Mouse (Mus musculus) heart, postnatal 4 days (tissue): ENCODE results near the gene Igf2bp3. TPM values are rescaled to one million over a fixed set of nuclear protein-coding genes. Genes with fewer than 3 reads are reported as not detected.
A peak's percentile ranks its signal among the peaks of the same experiment; 100 is the strongest.
"Not testable (repeated sequence)": the region's sequence is repeated elsewhere in the genome, so short reads cannot be mapped to it uniquely, and the experiment has no call there.

ENCODE experiments used
- DNase-seq: peaks from one replicate; pipeline ENCODE4 v3.0.0; 2021
- total RNA-seq, 2 experiments: library from RNA; stranded (reverse); gene quantifications; 2 replicates each; pipeline ENCODE4 v1.2.3; 2021

The Igf2bp3 gene
- total RNA-seq: 10 to 100 TPM; 17.2 to 18.5 TPM

- peak; percentile 93 for DNase-seq
Measured at GRCm38 (mm10) chr6:49214928-49215747, at the start of gene Igf2bp3. Igf2bp3 (minus strand) TSS chr6:49214957.

- not testable (repeated sequence) for DNase-seq
Measured at GRCm38 (mm10) chr6:49264446-49264845, 49.7 kb upstream of the Igf2bp3 start.

- DNase-seq: peak; percentile 98
Measured at GRCm38 (mm10) chr6:49263847-49264243, 49.1 kb upstream of the Igf2bp3 start, which contains the start of gene Tra2a. Tra2a (minus strand) TSS chr6:49264033.

- DNase-seq: peak; percentile 51
Measured at GRCm38 (mm10) chr6:49263081-49263846, 48.5 kb upstream of the Igf2bp3 start.

GRCm38 (mm10) chr6:49262421-49262820 lies 47.7 kb upstream of the Igf2bp3 start:
- peak; percentile 19 for DNase-seq

- DNase-seq: no peak
Measured at GRCm38 (mm10) chr6:49259711-49260110, 45.0 kb upstream of the Igf2bp3 start.

GRCm38 (mm10) chr6:49257880-49258279 lies 43.1 kb upstream of the Igf2bp3 start:
- no peak for DNase-seq

- no peak for DNase-seq
Measured at GRCm38 (mm10) chr6:49252207-49252606, 37.5 kb upstream of the Igf2bp3 start.

GRCm38 (mm10) chr6:49251199-49251598 lies 36.4 kb upstream of the Igf2bp3 start:
- DNase-seq: no peak

- DNase-seq: no peak
Measured at GRCm38 (mm10) chr6:49247246-49247645, 32.5 kb upstream of the Igf2bp3 start.

- no peak for DNase-seq
Measured at GRCm38 (mm10) chr6:49242331-49242730, 27.6 kb upstream of the Igf2bp3 start.

- no peak for DNase-seq
Measured at GRCm38 (mm10) chr6:49241562-49241961, 26.8 kb upstream of the Igf2bp3 start.

GRCm38 (mm10) chr6:49236331-49236730 lies 21.6 kb upstream of the Igf2bp3 start:
- DNase-seq: peak; percentile 100

- peak; percentile 17 for DNase-seq
Measured at GRCm38 (mm10) chr6:49233356-49233755, 18.6 kb upstream of the Igf2bp3 start.

GRCm38 (mm10) chr6:49228126-49228679 lies 13.4 kb upstream of the Igf2bp3 start:
- DNase-seq: peak; percentile 57

- DNase-seq: peak; percentile 52
Measured at GRCm38 (mm10) chr6:49227184-49227735, 12.5 kb upstream of the Igf2bp3 start.

GRCm38 (mm10) chr6:49225728-49226123 lies 11.0 kb upstream of the Igf2bp3 start:
- no peak for DNase-seq

- no peak for DNase-seq
Measured at GRCm38 (mm10) chr6:49224923-49225727, 10.4 kb upstream of the Igf2bp3 start.

- DNase-seq: no peak
Measured at GRCm38 (mm10) chr6:49221906-49222305, 7.1 kb upstream of the Igf2bp3 start.

- no peak for DNase-seq
Measured at GRCm38 (mm10) chr6:49219920-49220604, 5.3 kb upstream of the Igf2bp3 start.

GRCm38 (mm10) chr6:49219001-49219560 lies 4.3 kb upstream of the Igf2bp3 start:
- DNase-seq: no peak
